Mouse (Mus musculus) MEL (cell line): Measurements from ENCODE around the gene Plk4.
A peak's percentile ranks its signal among the peaks of the same experiment; 100 is the strongest.

Source experiments
- CTCF ChIP-seq, 3 experiments: IDR thresholded peaks in 2 of 3; conservative IDR thresholded peaks in 1 of 3; 2 replicates each; pipeline ENCODE4 v1.5.1; 2011 to 2012; ENCODE audit warnings: low read length in 3 of 3, low read depth in 2 of 3, mild to moderate bottlenecking in 2 of 3, improper control_type of control experiment in 1 of 3, inconsistent platforms in 1 of 3, mixed read lengths in 1 of 3, moderate library complexity in 1 of 3; ENCODE audit not compliant: control insufficient read depth in 1 of 3, insufficient read depth in 1 of 3, poor library complexity in 1 of 3, severe bottlenecking in 1 of 3
- EP300 ChIP-seq, 2 experiments: IDR thresholded peaks; 2 replicates each; pipeline ENCODE4 v1.6.1; 2011; ENCODE audit warnings: improper control_type of control experiment in 2 of 2, low read length in 2 of 2, low read depth in 1 of 2, mild to moderate bottlenecking in 1 of 2
- ETS1 ChIP-seq: IDR thresholded peaks from 2 replicates; pipeline ENCODE4 v1.6.1; 2012; ENCODE audit warnings: low read depth, mild to moderate bottlenecking, inconsistent platforms, low read length, improper control_type of control experiment, moderate library complexity
- GABPA ChIP-seq: IDR thresholded peaks from 2 replicates; pipeline ENCODE4 v1.6.1; 2012; ENCODE audit warnings: low read depth, mild to moderate bottlenecking, inconsistent platforms, low read length, improper control_type of control experiment, moderate library complexity
- KAT2A ChIP-seq: conservative IDR thresholded peaks from 2 replicates; pipeline ENCODE4 v1.6.1; 2012; ENCODE audit warnings: low read depth, low read length, improper control_type of control experiment, inconsistent platforms
- POLR2A ChIP-seq, 2 experiments: IDR thresholded peaks; 2 replicates each; pipeline ENCODE4 v1.6.1; 2011 to 2012; ENCODE audit warnings: low read length in 2 of 2, mild to moderate bottlenecking in 2 of 2, control low read depth in 1 of 2, improper control_type of control experiment in 1 of 2, low read depth in 1 of 2, moderate library complexity in 1 of 2; ENCODE audit not compliant: control insufficient read depth in 1 of 2, insufficient read depth in 1 of 2, poor library complexity in 1 of 2
- POLR2AphosphoS5 ChIP-seq: IDR thresholded peaks from 2 replicates; pipeline ENCODE4 v1.6.1; 2012; ENCODE audit warnings: low read depth, borderline replicate concordance, mild to moderate bottlenecking, inconsistent platforms, low read length, moderate library complexity, mixed read lengths
- USF1 ChIP-seq: IDR thresholded peaks from 2 replicates; pipeline ENCODE4 v1.6.1; 2014; ENCODE audit warnings: low read depth, mild to moderate bottlenecking, inconsistent platforms, low read length, improper control_type of control experiment, moderate library complexity
- ZC3H11A ChIP-seq: IDR thresholded peaks from 2 replicates; pipeline ENCODE4 v1.6.1; 2012; ENCODE audit warnings: low read depth, mild to moderate bottlenecking, inconsistent platforms, low read length, improper control_type of control experiment
- ZKSCAN1 ChIP-seq: IDR thresholded peaks from 2 replicates; pipeline ENCODE4 v1.6.1; 2012; ENCODE audit warnings: low read depth, mild to moderate bottlenecking, inconsistent platforms, low read length, improper control_type of control experiment, moderate library complexity

DNA sequence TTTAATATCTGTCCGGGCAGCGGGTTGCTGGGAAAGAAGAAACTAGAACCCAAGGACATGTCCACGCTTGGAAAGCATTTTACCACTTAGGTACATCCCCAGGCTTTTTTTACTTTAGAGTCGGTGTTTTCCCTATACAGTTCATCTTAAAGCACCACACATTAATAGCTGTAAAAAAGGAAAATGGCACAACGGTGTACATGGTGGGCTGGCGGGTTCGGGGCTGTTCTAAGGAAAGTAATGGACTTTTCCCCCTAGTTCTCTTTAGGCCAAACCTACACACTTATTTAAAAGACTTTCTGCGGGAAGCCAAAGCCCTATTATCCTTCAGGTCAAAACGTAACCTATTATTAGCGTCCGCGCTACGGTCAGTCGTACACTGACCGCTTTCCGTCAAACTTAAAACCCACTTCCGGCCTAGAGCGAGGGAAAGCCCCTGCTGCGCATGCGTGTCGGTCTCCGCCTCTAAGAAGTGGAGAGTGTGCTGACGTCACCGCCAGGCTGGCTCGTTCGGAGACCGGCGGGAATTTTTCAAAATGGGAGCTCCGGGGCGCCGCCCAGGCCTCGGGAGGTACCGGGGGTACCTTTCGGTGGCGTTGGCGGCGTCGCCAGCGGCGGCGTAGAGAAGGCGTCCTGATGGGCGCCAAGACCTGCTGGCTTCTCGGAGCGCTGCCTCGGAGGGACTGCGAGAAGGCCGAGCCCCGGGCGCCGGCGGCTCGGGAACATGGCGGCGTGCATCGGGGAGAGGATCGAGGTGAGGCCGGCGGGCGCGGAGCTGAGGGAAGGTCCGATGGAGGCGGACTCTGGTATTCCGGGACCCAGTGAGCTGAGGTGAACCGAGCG is at the start of gene Plk4:
- TF ChIP-seq POLR2A (IDR thresholded peaks at IDR 0.05; ENCODE audit: control insufficient read depth in 1 of 2, insufficient read depth in 1 of 2, low read depth in 1 of 2, low read length in 2 of 2, poor library complexity in 1 of 2) = peak; percentile 83 to 90; a peak in 3 of 4 replicates
- TF ChIP-seq ZC3H11A = no peak
- no peak for TF ChIP-seq ZKSCAN1
- no peak for TF ChIP-seq ETS1
- no peak for TF ChIP-seq USF1
- no peak for TF ChIP-seq CTCF (IDR thresholded peaks at IDR 0.05 in 2 of 3, conservative IDR thresholded peaks at IDR 0.05 in 1 of 3; ENCODE audit: control insufficient read depth in 1 of 3, insufficient read depth in 1 of 3, low read depth in 2 of 3, low read length in 3 of 3, poor library complexity in 1 of 3, severe bottlenecking in 1 of 3)
- TF ChIP-seq POLR2AphosphoS5 = no peak
- TF ChIP-seq EP300 (IDR thresholded peaks at IDR 0.05; ENCODE audit: low read depth in 1 of 2, low read length in 2 of 2) = no peak
- no peak for TF ChIP-seq GABPA
- TF ChIP-seq KAT2A = no peak; the same call in 1 of the 2 replicates
